Mouse (Mus musculus) stomach, embryonic 16.5 days (tissue): ENCODE measurements at regions not wholly inside any gene's neighbourhood (a gene's known extent, or its start where the extent isn't known, plus 50 kb on each side); places are given as distances from the start of the nearest gene placed in this dataset.

Experiments
- ATAC-seq: fragments of 200-750 bp; cut with Nextera tagmentation; 2 replicates; pipeline ENCODE4 v1.8.0; 2017; ENCODE audit warnings: moderate number of reproducible peaks, moderate TSS enrichment; ENCODE audit not compliant: insufficient read depth, low FRiP score
- H3K27ac ChIP-seq: fragments of 300-500 bp; sonication (generic); 2 replicates; pipeline ENCODE4 v1.5.1; 2014; ENCODE audit warnings: low read length
- H3K27me3 ChIP-seq: fragments of 300-500 bp; sonication (generic); 2 replicates; pipeline ENCODE4 v1.6.1; 2014; ENCODE audit warnings: low read length, control low read depth, mixed read lengths; ENCODE audit not compliant: control insufficient read depth, insufficient read depth
- H3K36me3 ChIP-seq: fragments of 300-500 bp; sonication (generic); 2 replicates; pipeline ENCODE4 v1.6.1; 2014; ENCODE audit warnings: low read length; ENCODE audit not compliant: control insufficient read depth, insufficient read depth
- H3K4me1 ChIP-seq: fragments of 300-500 bp; sonication (generic); 2 replicates; pipeline ENCODE4 v1.6.1; 2014; ENCODE audit warnings: low read length, control low read depth, mixed read lengths; ENCODE audit not compliant: control insufficient read depth, insufficient read depth
- H3K4me2 ChIP-seq: fragments of 300-500 bp; sonication (generic); 2 replicates; pipeline ENCODE4 v1.6.1; 2014; ENCODE audit warnings: low read depth, low read length, mixed read lengths
- H3K4me3 ChIP-seq: fragments of 300-500 bp; sonication (generic); replicated peaks from 2 replicates; pipeline ENCODE4 v1.5.1; 2014; ENCODE audit warnings: mild to moderate bottlenecking, low read length
- H3K9ac ChIP-seq: fragments of 300-500 bp; sonication (generic); 2 replicates; pipeline ENCODE4 v1.6.1; 2014; ENCODE audit warnings: low read length
- H3K9me3 ChIP-seq: fragments of 300-500 bp; sonication (generic); replicated peaks from 2 replicates; pipeline ENCODE4 v1.6.1; 2016; ENCODE audit warnings: low read length, control low read depth; ENCODE audit not compliant: control insufficient read depth
- WGBS: fragments of 180-500 bp; shearing (Covaris S2); extraction: QIAGEN DNeasy Blood & Tissue Kit; methylation state at CpG from one replicate; pipeline ENCODE4 v1.1.7; 2014; 5-methylcytosine and 5-hydroxymethylcytosine counted together

GRCm38 (mm10) chr5:28682821-28683220, 215.8 kb upstream of the Shh start:
- WGBS: 49% methylated on average over 6 of the region's 6 CpGs
- H3K27ac ChIP-seq: peak overlapping the region; percentile 26; the same call in 1 of the 2 replicates
- ATAC-seq: peak; percentile 48; the same call in 1 of the 2 replicates

GRCm38 (mm10) chr5:28680311-28680710, 213.3 kb upstream of the Shh start:
- H3K4me2 ChIP-seq: no peak overlapping the region
- no peaks in the 10 kb centered on the region for H3K4me1 ChIP-seq
- no peaks in the 10 kb centered on the region for H3K9me3 ChIP-seq
- no peak overlapping the region for H3K27ac ChIP-seq
- no peak overlapping the region for H3K4me3 ChIP-seq
- WGBS: 93% methylated on average over 1 of the region's 1 CpGs
- no peak overlapping the region for H3K9ac ChIP-seq
- ATAC-seq: no peak
- no peaks in the 10 kb centered on the region for H3K27me3 ChIP-seq
- no peaks in the 10 kb centered on the region for H3K36me3 ChIP-seq

More at GRCm38 (mm10) chr5:28682821-28683220, 215.8 kb upstream of the Shh start:
- Histone ChIP-seq H3K4me2 (no peak overlapping the region), H3K9ac (no peak overlapping the region), H3K4me1 (no peaks in the 10 kb centered on the region), H3K9me3 (no peaks in the 10 kb centered on the region), H3K36me3 (no peaks in the 10 kb centered on the region), H3K27me3 (no peaks in the 10 kb centered on the region), H3K4me3 (no peak overlapping the region)

GRCm38 (mm10) chr5:28679761-28680160, 212.7 kb upstream of the Shh start:
- no peak for ATAC-seq
- Histone ChIP-seq H3K9ac (no peak overlapping the region), H3K4me2 (no peak overlapping the region), H3K27ac (no peak overlapping the region), H3K27me3 (no peaks in the 10 kb centered on the region), H3K4me3 (no peak overlapping the region), H3K9me3 (no peaks in the 10 kb centered on the region), H3K36me3 (no peaks in the 10 kb centered on the region), H3K4me1 (no peaks in the 10 kb centered on the region)
- 82% methylated on average over 1 of the region's 1 CpGs for WGBS

DNA sequence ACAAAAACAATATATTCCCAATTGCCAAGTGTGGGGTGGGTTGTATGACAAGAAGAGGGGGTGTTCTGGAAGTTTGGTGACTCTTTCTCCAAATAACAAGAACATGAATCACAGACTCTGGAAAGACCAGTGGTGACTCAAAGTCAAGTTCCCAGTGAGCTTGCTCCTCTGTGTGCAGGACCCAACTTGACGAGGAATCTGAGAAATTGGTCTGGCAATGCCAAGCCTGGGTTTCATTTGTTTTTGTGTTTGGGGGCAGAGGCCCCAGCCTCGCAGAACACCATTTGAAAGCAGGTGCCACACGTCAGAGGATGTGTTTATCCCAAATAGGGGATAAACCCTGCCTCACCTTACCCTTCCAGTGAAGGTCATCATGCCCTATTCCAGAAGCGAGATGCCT, 163.1 kb upstream of the Shh start:
- no peak overlapping the region for H3K4me2 ChIP-seq
- H3K36me3 ChIP-seq: no peaks in the 10 kb centered on the region
- H3K4me1 ChIP-seq: no peaks in the 10 kb centered on the region
- H3K4me3 ChIP-seq: no peak overlapping the region
- 67% methylated on average over 4 of the region's 4 CpGs for WGBS
- no peak overlapping the region for H3K9ac ChIP-seq
- H3K27me3 ChIP-seq: no peaks in the 10 kb centered on the region
- H3K27ac ChIP-seq: peak overlapping the region; percentile 74
- no peaks in the 10 kb centered on the region for H3K9me3 ChIP-seq
- no peak for ATAC-seq

- Histone ChIP-seq H3K36me3 (no peaks in the 10 kb centered on the region), H3K9ac (no peak overlapping the region), H3K27ac (no peak overlapping the region), H3K4me2 (no peak overlapping the region), H3K4me1 (no peaks in the 10 kb centered on the region), H3K9me3 (no peaks in the 10 kb centered on the region), H3K4me3 (no peak overlapping the region), H3K27me3 (no peaks in the 10 kb centered on the region)
- ATAC-seq: no peak
- 90% methylated on average over 3 of the region's 3 CpGs for WGBS
Observed at GRCm38 (mm10) chr5:28611885-28612284, 144.8 kb upstream of the Shh start.

DNA sequence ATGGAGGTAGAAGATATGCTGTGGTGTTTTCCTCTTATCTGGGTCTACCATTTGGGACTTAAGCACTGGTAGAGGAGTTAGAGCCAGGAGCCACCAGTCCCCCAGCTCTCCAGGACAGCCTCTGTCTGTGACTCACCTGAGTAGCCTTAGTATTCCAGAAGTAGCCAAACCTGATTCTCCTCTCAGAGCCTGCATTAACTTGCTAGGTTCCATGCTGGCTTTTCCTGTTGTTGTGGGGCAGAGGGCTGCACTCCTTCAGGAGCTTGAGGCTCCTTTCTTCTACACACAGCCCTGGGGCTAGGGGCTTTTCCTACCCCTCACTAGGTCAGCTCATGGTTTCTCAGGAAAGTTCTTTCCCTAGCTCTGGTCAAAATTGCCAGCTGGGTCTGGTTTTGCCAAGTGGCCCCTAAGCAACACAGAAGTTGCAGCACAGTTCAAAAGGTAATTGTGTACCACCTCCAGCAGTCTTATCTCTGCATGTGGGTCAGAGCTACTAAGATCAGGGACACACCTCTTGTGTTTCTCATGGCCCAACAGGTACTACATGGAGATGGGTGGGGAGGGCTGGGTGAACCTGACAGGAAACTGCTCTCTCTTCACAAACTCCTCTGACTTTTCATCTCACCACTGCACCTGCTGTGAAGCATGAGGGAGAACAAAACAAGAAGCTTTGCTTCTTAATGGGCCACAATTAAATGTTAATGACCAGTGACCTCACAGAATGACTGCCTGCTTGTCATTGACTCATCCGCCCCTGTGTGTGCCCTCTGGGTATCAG, 129.7 kb upstream of the Shh start:
- no peaks in the 10 kb centered on the region for H3K4me1 ChIP-seq
- peak; percentile 81 for ATAC-seq
- H3K9ac ChIP-seq: no peak overlapping the region
- H3K9me3 ChIP-seq: no peaks in the 10 kb centered on the region
- H3K36me3 ChIP-seq: no peaks in the 10 kb centered on the region
- H3K27ac ChIP-seq: peak overlapping the region; percentile 88
- H3K4me3 ChIP-seq: no peak overlapping the region
- WGBS: 65% methylated on average over 1 of the region's 1 CpGs
- no peak overlapping the region; the same call in 1 of the 2 replicates for H3K4me2 ChIP-seq
- no peaks in the 10 kb centered on the region for H3K27me3 ChIP-seq

DNA sequence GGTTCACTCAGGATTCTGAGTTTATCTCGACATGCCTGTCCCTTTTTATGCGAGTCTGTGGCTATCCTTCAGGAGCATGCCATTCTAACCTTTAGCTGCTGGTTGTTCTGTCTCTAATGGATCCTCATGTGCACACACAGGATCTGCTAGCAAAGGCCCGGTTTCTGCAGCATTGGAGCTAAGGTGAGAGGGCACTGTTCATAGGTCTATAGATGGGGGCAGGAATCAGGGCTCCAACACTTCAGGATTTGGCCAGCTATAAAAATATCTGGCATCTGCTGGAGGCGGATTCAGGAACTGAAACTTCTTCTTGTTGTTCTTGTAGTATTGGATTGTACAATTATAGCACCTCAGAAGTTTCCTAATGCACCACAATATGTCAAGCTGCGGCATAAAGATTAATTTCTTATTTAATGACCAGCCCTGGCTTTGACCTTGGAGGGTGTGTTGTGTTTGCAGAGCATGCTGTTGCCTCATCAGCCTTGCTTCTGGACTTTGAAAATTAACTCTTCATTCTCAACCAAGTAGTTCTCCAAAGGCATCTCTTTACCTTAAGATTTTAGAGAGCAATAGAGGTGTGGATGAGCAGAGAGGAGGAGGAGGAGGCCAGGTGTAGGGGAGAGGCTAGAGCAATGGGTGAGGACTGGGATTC, 104.4 kb upstream of the Shh start:
- Histone ChIP-seq H3K27me3 (no peaks in the 10 kb centered on the region), H3K4me1 (no peaks in the 10 kb centered on the region), H3K36me3 (no peaks in the 10 kb centered on the region), H3K27ac (peak overlapping the region; percentile 8; the same call in 1 of the 2 replicates), H3K9me3 (no peaks in the 10 kb centered on the region), H3K4me3 (no peak overlapping the region), H3K9ac (no peak overlapping the region), H3K4me2 (no peak overlapping the region)
- 59% methylated on average over 5 of the region's 5 CpGs for WGBS
- ATAC-seq: peak; percentile 45; the same call in 1 of the 2 replicates

GRCm38 (mm10) chr5:28568417-28568816, 101.4 kb upstream of the Shh start:
- H3K4me1 ChIP-seq: no peaks in the 10 kb centered on the region
- H3K9me3 ChIP-seq: no peaks in the 10 kb centered on the region
- no peak overlapping the region for H3K9ac ChIP-seq
- no peak overlapping the region for H3K27ac ChIP-seq
- H3K4me3 ChIP-seq: no peak overlapping the region
- ATAC-seq: no peak
- no peak overlapping the region for H3K4me2 ChIP-seq
- no peaks in the 10 kb centered on the region for H3K27me3 ChIP-seq
- H3K36me3 ChIP-seq: no peaks in the 10 kb centered on the region

GRCm38 (mm10) chr5:28567341-28567905, 100.4 kb upstream of the Shh start:
- Histone ChIP-seq H3K4me3 (no peak overlapping the region), H3K4me1 (no peaks in the 10 kb centered on the region), H3K4me2 (no peak overlapping the region), H3K27ac (no peak overlapping the region), H3K9me3 (no peaks in the 10 kb centered on the region), H3K27me3 (no peaks in the 10 kb centered on the region), H3K9ac (no peak overlapping the region), H3K36me3 (no peaks in the 10 kb centered on the region)
- 78% methylated on average over 5 of the region's 5 CpGs for WGBS
- no peak for ATAC-seq
